Mouse (Mus musculus) heart, embryonic 11.5 days (tissue): Measurements from ENCODE around the gene Apod. TPM values are rescaled to one million over a fixed set of nuclear protein-coding genes. Genes with fewer than 3 reads are reported as not detected.

ENCODE experiments used
- ATAC-seq: fragments of 200-750 bp; cut with Nextera tagmentation; replicated peaks from 2 replicates; pipeline ENCODE4 v1.8.0; 2017; ENCODE audit warnings: moderate library complexity; ENCODE audit not compliant: insufficient number of reproducible peaks, low FRiP score, low TSS enrichment
- H3K27ac ChIP-seq: fragments of 300-500 bp; sonication (generic); 2 replicates; pipeline ENCODE4 v1.5.1; 2014; ENCODE audit warnings: mild to moderate bottlenecking, low read depth, low read length
- H3K27me3 ChIP-seq: fragments of 300-500 bp; sonication (generic); 2 replicates; pipeline ENCODE4 v1.6.1; 2014; ENCODE audit warnings: mild to moderate bottlenecking, low read length, mixed read lengths; ENCODE audit not compliant: control insufficient read depth, insufficient read depth
- H3K36me3 ChIP-seq: fragments of 300-500 bp; sonication (generic); 2 replicates; pipeline ENCODE4 v1.6.1; 2014; ENCODE audit warnings: mild to moderate bottlenecking, low read length, moderate library complexity, mixed read lengths; ENCODE audit not compliant: control insufficient read depth, insufficient read depth
- H3K4me1 ChIP-seq: fragments of 300-500 bp; sonication (generic); 2 replicates; pipeline ENCODE4 v1.6.1; 2014; ENCODE audit warnings: low read length; ENCODE audit not compliant: control insufficient read depth, insufficient read depth
- H3K4me2 ChIP-seq: fragments of 300-500 bp; sonication (generic); 2 replicates; pipeline ENCODE4 v1.6.1; 2014; ENCODE audit warnings: mild to moderate bottlenecking, moderate library complexity
- H3K4me3 ChIP-seq: fragments of 300-500 bp; sonication (generic); 2 replicates; pipeline ENCODE4 v1.5.1; 2014; ENCODE audit warnings: low read depth, low read length
- H3K9ac ChIP-seq: fragments of 300-500 bp; sonication (generic); 2 replicates; pipeline ENCODE4 v1.6.1; 2014; ENCODE audit warnings: mild to moderate bottlenecking, low read depth, low read length, moderate library complexity
- H3K9me3 ChIP-seq: fragments of 300-500 bp; sonication (generic); replicated peaks from 2 replicates; pipeline ENCODE4 v1.6.1; 2016; ENCODE audit warnings: low read length; ENCODE audit not compliant: control insufficient read depth
- WGBS: fragments of 180-500 bp; shearing (Covaris S2); extraction: QIAGEN DNeasy Blood & Tissue Kit; methylation state at CpG from one replicate; pipeline ENCODE4 v1.1.7; 2014; ENCODE audit not compliant: insufficient replicate concordance; 5-methylcytosine and 5-hydroxymethylcytosine counted together
- polyA plus RNA-seq: library from polyadenylated mRNA; unstranded; fragments of >200 nt; fragmentation: Nextera tagmentation; extraction: Ambion mirVana; gene quantifications from 2 replicates; pipeline ENCODE4 v1.2.1, GENCODE M21; 2014

The Apod gene
- polyA plus RNA-seq, 1 experiment from 2014 or later, result not detected

GRCm38 (mm10) chr16:31300467-31300866 is 14.1 kb downstream of the Apod start:
- 45% methylated on average over 7 of the region's 7 CpGs for WGBS
- Histone ChIP-seq H3K36me3 (no peaks in the 10 kb centered on the region), H3K27ac (no peak overlapping the region), H3K4me2 (no peak overlapping the region), H3K4me1 (peaks cover 12% of the 10 kb centered on the region; the same call in 1 of the 2 replicates), H3K4me3 (no peak overlapping the region), H3K27me3 (no peaks in the 10 kb centered on the region), H3K9me3 (no peaks in the 10 kb centered on the region), H3K9ac (no peak overlapping the region)
- no peak for ATAC-seq

GRCm38 (mm10) chr16:31299960-31300353 is 14.7 kb downstream of the Apod start:
- ATAC-seq, result no peak
- Histone ChIP-seq H3K4me1 (peaks cover 12% of the 10 kb centered on the region; the same call in 1 of the 2 replicates), H3K36me3 (no peaks in the 10 kb centered on the region), H3K9ac (no peak overlapping the region; the same call in 1 of the 2 replicates), H3K4me3 (no peak overlapping the region), H3K4me2 (no peak overlapping the region), H3K9me3 (no peaks in the 10 kb centered on the region), H3K27me3 (no peaks in the 10 kb centered on the region), H3K27ac (no peak overlapping the region)
- 56% methylated on average over 3 of the region's 3 CpGs for WGBS

GRCm38 (mm10) chr16:31299164-31299959 is 15.2 kb downstream of the Apod start:
- ATAC-seq, result no peak
- Histone ChIP-seq H3K27ac (no peak overlapping the region), H3K36me3 (no peaks in the 10 kb centered on the region), H3K4me2 (no peak overlapping the region), H3K27me3 (no peaks in the 10 kb centered on the region), H3K4me3 (no peak overlapping the region), H3K9me3 (no peaks in the 10 kb centered on the region), H3K9ac (no peak overlapping the region; the same call in 1 of the 2 replicates), H3K4me1 (peaks cover 12% of the 10 kb centered on the region; the same call in 1 of the 2 replicates)
- WGBS, result 47% methylated on average over 11 of the region's 11 CpGs

- ATAC-seq, result no peak
- H3K27me3 ChIP-seq, result no peaks in the 10 kb centered on the region
- WGBS, result 81% methylated on average over 7 of the region's 7 CpGs
Measured at GRCm38 (mm10) chr16:31297113-31297512, 17.5 kb downstream of the Apod start.

GRCm38 (mm10) chr16:31293761-31294160 is 20.8 kb downstream of the Apod start:
- Histone ChIP-seq H3K27ac (no peak overlapping the region), H3K4me3 (no peak overlapping the region), H3K9me3 (no peaks in the 10 kb centered on the region), H3K27me3 (no peaks in the 10 kb centered on the region), H3K4me1 (peaks cover 13% of the 10 kb centered on the region), H3K36me3 (no peaks in the 10 kb centered on the region), H3K4me2 (no peak overlapping the region), H3K9ac (no peak overlapping the region)
- 69% methylated on average over 4 of the region's 4 CpGs for WGBS
- ATAC-seq, result no peak

More at GRCm38 (mm10) chr16:31297113-31297512, 17.5 kb downstream of the Apod start:
- Histone ChIP-seq H3K4me3 (no peak overlapping the region), H3K4me2 (no peak overlapping the region), H3K9ac (no peak overlapping the region), H3K9me3 (no peaks in the 10 kb centered on the region), H3K27ac (no peak overlapping the region), H3K4me1 (peaks cover 12% of the 10 kb centered on the region; the same call in 1 of the 2 replicates), H3K36me3 (no peaks in the 10 kb centered on the region)

GRCm38 (mm10) chr16:31290751-31291365 is 23.8 kb downstream of the Apod start:
- no peak for ATAC-seq
- no peaks in the 10 kb centered on the region for H3K36me3 ChIP-seq
- H3K27me3 ChIP-seq, result no peaks in the 10 kb centered on the region
- H3K4me2 ChIP-seq, result peak overlapping the region; percentile 27; the same call in 1 of the 2 replicates
- H3K4me1 ChIP-seq, result peaks cover 13% of the 10 kb centered on the region
- H3K9ac ChIP-seq, result no peak overlapping the region
- peak overlapping the region; percentile 87 for H3K27ac ChIP-seq
- H3K4me3 ChIP-seq, result no peak overlapping the region
- H3K9me3 ChIP-seq, result no peaks in the 10 kb centered on the region
- WGBS, result 49% methylated on average over 7 of the region's 7 CpGs

- no peaks in the 10 kb centered on the region for H3K36me3 ChIP-seq
- H3K27me3 ChIP-seq, result no peaks in the 10 kb centered on the region
- peak overlapping the region; percentile 27; the same call in 1 of the 2 replicates for H3K4me2 ChIP-seq
- no peaks in the 10 kb centered on the region for H3K9me3 ChIP-seq
- H3K4me1 ChIP-seq, result peaks cover 13% of the 10 kb centered on the region
- H3K27ac ChIP-seq, result peak overlapping the region; percentile 87
- WGBS, result 26% methylated on average over 10 of the region's 10 CpGs
- peak; percentile 61; the same call in 1 of the 2 replicates for ATAC-seq
- no peak overlapping the region for H3K9ac ChIP-seq
- H3K4me3 ChIP-seq, result no peak overlapping the region
Measured at GRCm38 (mm10) chr16:31290281-31290680, 24.3 kb downstream of the Apod start.

GRCm38 (mm10) chr16:31287712-31288111 is 26.9 kb downstream of the Apod start:
- Histone ChIP-seq H3K4me3 (no peak overlapping the region), H3K9ac (no peak overlapping the region), H3K36me3 (no peaks in the 10 kb centered on the region), H3K27me3 (no peaks in the 10 kb centered on the region), H3K9me3 (no peaks in the 10 kb centered on the region), H3K4me1 (peaks cover 13% of the 10 kb centered on the region), H3K4me2 (no peak overlapping the region), H3K27ac (no peak overlapping the region)
- ATAC-seq, result no peak
- WGBS, result 82% methylated on average over 3 of the region's 3 CpGs
